Mouse (Mus musculus) stomach, postnatal 0 days (tissue): ENCODE data around the gene Srpr.

ENCODE experiments used
- CTCF ChIP-seq: IDR thresholded peaks from 2 replicates; pipeline ENCODE4 v1.5.1; 2016; ENCODE audit warnings: antibody characterized with exemption, low read depth, mild to moderate bottlenecking, moderate library complexity
- EP300 ChIP-seq: optimal IDR thresholded peaks from 2 replicates; pipeline ENCODE3; 2016; ENCODE audit warnings: antibody characterized with exemption

- TF ChIP-seq EP300, result no peak
- no peak for TF ChIP-seq CTCF
Measured at GRCm38 (mm10) chr9:35163011-35163690, 36.8 kb upstream of the Srpr start.
